Mouse (Mus musculus): ENCODE data around the gene Cabp7.
"Not testable (repeated sequence)": the region's sequence is repeated elsewhere in the genome, so short reads cannot be mapped to it uniquely, and the experiment has no call there.

GRCm38 (mm10) chr11:4710188-4710587 lies 36.4 kb downstream of the Cabp7 start:
- not testable (repeated sequence) for TF ChIP-seq CTCF (IDR thresholded peaks at IDR 0.05; ENCODE audit: low read depth); EP300 (optimal IDR thresholded peaks at IDR 0.05)
